Mouse (Mus musculus): ENCODE data around the gene St8sia1.

GRCm38 (mm10) chr6:142884128-142884527, 80.1 kb downstream of the St8sia1 start:
- no peak for TF ChIP-seq POLR2A (IDR thresholded peaks at IDR 0.05; ENCODE audit: control insufficient read depth in 1 of 2, insufficient read depth in 1 of 2, low read depth in 1 of 2, low read length in 2 of 2, poor library complexity in 1 of 2)
- no peak for TF ChIP-seq HCFC1 (IDR thresholded peaks at IDR 0.05; ENCODE audit: low read depth, low read length)
- no peak for TF ChIP-seq CTCF (IDR thresholded peaks at IDR 0.05 in 2 of 3, conservative IDR thresholded peaks at IDR 0.05 in 1 of 3; ENCODE audit: control insufficient read depth in 1 of 3, insufficient read depth in 1 of 3, low read depth in 2 of 3, low read length in 3 of 3, poor library complexity in 1 of 3, severe bottlenecking in 1 of 3)
- no peak for TF ChIP-seq NELFE (IDR thresholded peaks at IDR 0.05; ENCODE audit: low read depth, low read length)
- no peak for TF ChIP-seq TCF12 (IDR thresholded peaks at IDR 0.05; ENCODE audit: low read depth, low read length)
- TF ChIP-seq ZMIZ1 (IDR thresholded peaks at IDR 0.05; ENCODE audit: low read depth, low read length), result no peak
